Mouse (Mus musculus) megakaryocyte, embryonic 14.5 days (primary cell): ENCODE measurements around the gene Mrvi1. TPM values are rescaled to one million over a fixed set of nuclear protein-coding genes. Genes with fewer than 3 reads are reported as not detected.
"Not testable (repeated sequence)": the region's sequence is repeated elsewhere in the genome, so short reads cannot be mapped to it uniquely, and the experiment has no call there.

ENCODE experiments used
- H3K27me3 ChIP-seq: replicated peaks from 2 replicates; pipeline ENCODE3; 2012; ENCODE audit warnings: inconsistent platforms
- H3K36me3 ChIP-seq: replicated peaks from 2 replicates; pipeline ENCODE3; 2012; ENCODE audit warnings: low read length, inconsistent platforms, mixed read lengths
- H3K4me1 ChIP-seq: 2 replicates; pipeline ENCODE4 v1.6.1; 2012; ENCODE audit warnings: inconsistent platforms
- H3K4me3 ChIP-seq: replicated peaks from 2 replicates; pipeline ENCODE3; 2012; ENCODE audit warnings: moderate library complexity, mild to moderate bottlenecking, inconsistent platforms
- H3K9me3 ChIP-seq: 2 replicates; pipeline ENCODE4 v1.6.1; 2012; ENCODE audit warnings: inconsistent platforms
- FLI1 ChIP-seq: IDR thresholded peaks from 2 replicates; pipeline ENCODE4 v1.6.1; 2012; ENCODE audit warnings: low read length, inconsistent platforms, mixed read lengths
- GATA1 ChIP-seq: IDR thresholded peaks from 3 replicates; pipeline ENCODE4 v1.6.1; 2012; ENCODE audit warnings: mixed read lengths, low read length, inconsistent platforms, borderline replicate concordance
- polyA plus RNA-seq: library from polyadenylated mRNA; stranded (reverse); fragments of >175 nt; gene quantifications from 2 replicates; pipeline ENCODE4 v1.2.3, GENCODE M21; 2012; ENCODE audit warnings: low replicate concordance; ENCODE audit not compliant: insufficient read depth

Gene Mrvi1
- polyA plus RNA-seq, 1 experiment: 149 TPM

DNA sequence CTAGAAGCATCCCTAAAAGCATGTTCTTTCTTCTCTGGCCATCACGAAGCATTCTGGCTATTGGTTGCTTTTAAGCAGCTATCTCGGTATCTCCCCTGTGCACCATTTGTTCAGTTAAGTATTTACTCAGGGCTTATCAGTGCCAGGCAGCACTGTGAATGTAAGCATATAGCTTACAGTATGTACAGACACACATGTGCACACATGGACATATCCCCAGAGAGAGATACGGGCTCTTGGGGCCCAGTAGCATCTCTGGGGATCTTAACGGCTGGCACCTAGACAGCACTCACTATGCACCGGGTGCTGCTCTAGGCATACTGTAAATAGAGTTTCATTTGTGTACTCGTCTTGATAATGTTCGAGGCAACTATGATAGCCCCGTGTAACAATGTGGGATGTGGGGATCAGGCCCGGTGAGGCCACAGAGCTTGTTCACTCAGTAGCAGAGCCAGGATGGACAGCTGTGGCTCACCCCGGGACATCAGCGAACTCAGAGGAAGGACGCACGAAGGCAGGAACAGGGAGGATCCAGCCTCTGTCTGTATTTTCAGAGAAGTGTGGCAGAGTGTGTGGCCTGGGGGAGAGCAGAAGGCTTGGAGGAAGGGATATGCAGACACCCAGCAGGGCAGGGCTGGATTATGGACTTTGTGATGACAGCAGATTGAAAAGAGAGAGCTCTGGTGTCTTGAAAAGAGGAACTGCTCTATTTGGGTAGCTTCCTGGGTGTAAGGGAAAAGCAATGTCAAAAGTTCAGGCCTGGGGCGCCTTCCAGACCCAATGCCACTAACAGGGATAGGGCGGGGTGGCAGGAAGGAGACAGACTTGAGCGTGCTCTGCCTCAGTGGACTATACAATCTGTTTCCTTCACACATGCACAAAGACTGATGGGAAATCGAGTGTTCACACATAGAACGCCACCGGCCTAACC lies 61.7 kb downstream of the Mrvi1 start:
- H3K36me3 ChIP-seq: peaks cover 97% of the 10 kb centered on the region
- TF ChIP-seq FLI1 (no peak), GATA1 (no peak)
- H3K4me1 ChIP-seq: peaks cover 96% of the 10 kb centered on the region
- H3K27me3 ChIP-seq: no peaks in the 10 kb centered on the region
- peak overlapping the region; percentile 85 for H3K4me3 ChIP-seq
- H3K9me3 ChIP-seq: no peaks in the 10 kb centered on the region

DNA sequence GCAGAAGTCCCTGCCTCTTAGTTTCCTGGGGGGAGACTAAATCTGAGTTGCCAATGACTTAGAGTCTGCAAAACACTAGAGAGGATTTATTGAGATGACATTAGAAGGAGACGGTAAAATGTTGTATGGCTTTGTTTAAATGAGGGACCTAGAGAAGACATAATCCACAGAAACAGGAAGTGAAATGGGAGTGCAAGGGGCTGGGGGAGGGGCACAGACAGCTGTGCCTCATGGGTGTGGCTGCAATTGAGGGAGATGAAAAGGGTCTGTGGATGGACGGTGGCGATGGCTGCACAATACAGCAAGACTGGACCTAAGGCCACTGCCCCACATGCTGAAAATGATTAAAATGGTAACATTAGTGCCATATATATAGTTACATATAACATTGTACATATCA lies 62.5 kb downstream of the Mrvi1 start:
- no peak for TF ChIP-seq FLI1
- Histone ChIP-seq H3K4me1 (peaks cover 93% of the 10 kb centered on the region), H3K27me3 (no peaks in the 10 kb centered on the region), H3K36me3 (peaks cover 96% of the 10 kb centered on the region), H3K9me3 (no peaks in the 10 kb centered on the region), H3K4me3 (peak overlapping the region; percentile 80)

DNA sequence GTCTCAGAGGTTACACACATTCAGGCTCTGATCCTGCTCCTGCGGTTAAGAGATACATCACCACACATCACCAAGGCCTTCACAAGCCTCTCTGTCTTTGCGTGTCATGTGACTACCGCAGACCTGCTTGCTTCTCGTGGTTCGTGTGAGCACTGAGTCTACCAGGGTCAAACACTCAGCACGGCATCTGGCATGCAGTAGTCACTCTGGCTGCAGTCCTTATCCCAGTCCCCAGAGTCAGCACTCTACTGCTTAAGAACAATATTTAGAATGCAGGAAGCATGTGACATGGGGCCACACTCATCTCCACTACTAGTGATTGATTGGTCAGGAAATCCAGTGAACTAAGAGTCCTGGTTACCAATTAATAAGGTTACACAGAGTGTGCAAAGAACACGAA lies 66.3 kb downstream of the Mrvi1 start:
- peaks cover 91% of the 10 kb centered on the region for H3K4me1 ChIP-seq
- peak overlapping the region; percentile 70 for H3K4me3 ChIP-seq
- TF ChIP-seq GATA1: no peak

DNA sequence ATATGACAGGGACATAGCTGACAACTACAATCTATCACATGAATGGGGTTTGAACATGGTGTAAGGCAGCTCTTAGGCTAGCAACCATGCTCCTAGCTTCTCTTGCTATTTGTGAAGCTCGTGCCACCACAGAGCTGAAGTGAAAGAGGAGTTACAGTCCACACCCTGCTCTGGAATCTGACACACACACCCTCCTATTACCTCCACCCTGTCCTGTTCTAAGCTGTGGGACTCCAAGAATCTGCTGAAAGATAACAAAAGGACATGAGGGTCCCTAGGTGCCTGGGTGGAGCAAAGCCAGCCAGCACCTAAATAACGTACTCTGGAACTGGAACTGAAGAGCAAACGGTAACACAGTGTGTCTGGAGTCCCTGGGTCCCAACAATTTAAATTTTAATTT lies 67.7 kb downstream of the Mrvi1 start:
- TF ChIP-seq GATA1: no peak
- TF ChIP-seq FLI1: no peak
- peaks cover 96% of the 10 kb centered on the region for H3K36me3 ChIP-seq
- H3K4me1 ChIP-seq: peaks cover 91% of the 10 kb centered on the region
- no peaks in the 10 kb centered on the region for H3K9me3 ChIP-seq
- H3K27me3 ChIP-seq: no peaks in the 10 kb centered on the region
- no peak overlapping the region for H3K4me3 ChIP-seq

More for the DNA sequence above, 66.3 kb downstream of the Mrvi1 start:
- peaks cover 96% of the 10 kb centered on the region for H3K36me3 ChIP-seq
- no peaks in the 10 kb centered on the region for H3K27me3 ChIP-seq
- H3K9me3 ChIP-seq: no peaks in the 10 kb centered on the region

DNA sequence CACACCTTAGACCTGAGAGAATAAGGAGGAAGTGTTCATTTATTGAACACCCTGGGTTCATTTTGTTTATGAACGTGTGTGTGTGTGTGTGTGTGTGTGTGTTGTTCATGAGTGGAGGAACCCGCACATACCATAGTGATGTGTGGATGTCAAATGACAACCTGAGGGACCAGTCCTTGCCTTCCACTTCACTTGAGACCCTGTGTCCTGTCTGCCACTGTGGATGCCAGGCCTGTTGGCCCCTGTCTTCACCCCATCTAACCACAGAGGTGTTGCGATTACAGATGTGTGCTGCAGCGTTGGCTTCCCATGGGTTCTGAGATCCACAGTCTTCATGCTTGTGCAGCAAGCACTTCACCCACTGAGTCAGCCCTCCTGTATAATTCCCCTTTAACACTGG lies 68.5 kb downstream of the Mrvi1 start:
- Histone ChIP-seq H3K36me3 (peaks cover 96% of the 10 kb centered on the region), H3K27me3 (no peaks in the 10 kb centered on the region), H3K4me1 (peaks cover 84% of the 10 kb centered on the region), H3K4me3 (no peak overlapping the region), H3K9me3 (no peaks in the 10 kb centered on the region)
- TF ChIP-seq GATA1: no peak
- no peak for TF ChIP-seq FLI1

DNA sequence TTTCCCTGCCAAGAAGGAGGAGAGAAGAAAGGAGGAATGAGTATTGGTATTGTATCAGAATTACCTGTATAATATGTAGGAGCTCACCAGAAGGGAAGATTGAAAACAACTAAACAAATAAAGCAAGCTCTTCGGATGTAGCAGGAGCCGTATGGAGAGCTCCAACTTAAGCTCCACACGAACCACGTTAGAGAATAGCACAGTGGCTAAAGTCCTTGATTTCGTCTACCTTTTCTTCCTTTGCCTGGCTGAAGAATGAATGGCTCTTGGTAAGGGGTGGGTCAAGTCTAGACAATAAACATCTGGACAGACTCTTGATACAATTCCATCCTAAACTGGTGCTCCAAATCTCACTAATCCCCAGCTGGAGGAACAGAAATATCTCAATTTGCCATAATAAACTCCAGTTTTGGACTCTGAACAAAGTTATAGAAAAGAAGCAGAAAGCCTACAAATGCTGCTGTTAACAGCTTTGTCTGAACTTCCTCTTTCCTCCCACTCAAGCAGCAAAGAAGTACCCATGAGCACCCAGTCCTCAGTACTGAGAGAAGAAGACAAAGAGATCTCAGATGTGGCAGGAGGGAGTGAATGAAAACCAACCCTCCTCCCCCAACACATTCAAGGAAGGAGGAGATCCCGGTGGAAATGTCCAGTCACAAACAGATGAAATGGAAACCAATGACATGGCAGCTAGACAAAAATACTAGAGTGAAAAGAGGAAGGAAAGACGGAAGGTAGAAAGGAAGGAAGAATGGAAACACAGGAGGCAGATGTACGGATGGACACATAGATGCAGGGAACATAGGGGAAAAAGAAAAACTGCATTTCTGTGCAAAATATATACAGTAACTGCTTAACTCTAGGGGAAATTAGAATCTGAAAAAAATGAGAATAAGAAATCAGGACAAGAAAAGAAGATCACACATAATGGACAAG lies 73.8 kb downstream of the Mrvi1 start:
- Histone ChIP-seq H3K9me3 (no peaks in the 10 kb centered on the region), H3K27me3 (no peaks in the 10 kb centered on the region), H3K4me3 (no peak overlapping the region), H3K4me1 (peaks cover 90% of the 10 kb centered on the region), H3K36me3 (peaks cover 100% of the 10 kb centered on the region)
- TF ChIP-seq GATA1 (no peak), FLI1 (no peak)

DNA sequence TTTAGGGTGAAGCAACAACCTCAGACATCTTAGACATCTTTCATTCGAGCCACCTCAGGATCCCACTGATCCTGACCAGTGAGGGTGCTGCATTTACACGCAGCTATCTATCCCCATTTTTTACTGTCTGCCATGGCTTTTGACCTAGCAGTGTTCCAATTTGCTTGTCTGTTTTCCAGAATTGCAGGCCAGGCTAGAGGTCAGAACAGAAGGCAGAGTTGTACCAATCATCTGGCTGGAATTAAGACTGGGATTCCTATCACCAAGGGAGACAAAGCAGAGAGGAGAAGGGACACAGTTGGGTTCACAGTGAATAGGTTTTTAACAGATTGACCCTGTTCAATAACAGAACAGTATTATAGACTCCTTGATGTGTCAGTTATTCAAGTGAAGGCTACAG lies 75.7 kb downstream of the Mrvi1 start:
- TF ChIP-seq GATA1: no peak
- TF ChIP-seq FLI1: no peak
- peaks cover 100% of the 10 kb centered on the region for H3K36me3 ChIP-seq
- H3K4me1 ChIP-seq: peaks cover 91% of the 10 kb centered on the region
- no peak overlapping the region for H3K4me3 ChIP-seq
- H3K9me3 ChIP-seq: no peaks in the 10 kb centered on the region
- no peaks in the 10 kb centered on the region for H3K27me3 ChIP-seq

DNA sequence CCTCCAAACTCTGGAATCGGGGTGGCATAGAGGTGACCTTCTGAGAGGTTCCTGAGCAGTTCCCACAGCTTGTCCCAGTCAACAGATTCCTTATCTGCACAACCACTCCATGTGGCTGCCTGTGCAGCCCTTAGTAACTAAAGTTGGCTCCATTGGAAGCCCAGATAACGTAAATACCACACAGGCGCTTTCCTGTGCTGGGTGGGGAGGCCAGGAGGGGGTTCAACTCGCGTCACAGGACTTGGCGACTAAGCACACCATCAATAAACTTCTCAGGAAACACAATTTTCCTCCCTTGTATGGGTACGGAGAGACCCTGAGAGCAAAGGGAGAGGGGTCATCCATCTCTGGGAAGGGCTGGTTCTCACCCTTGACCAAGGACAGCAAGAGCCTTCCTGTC lies 79.0 kb downstream of the Mrvi1 start:
- TF ChIP-seq FLI1: no peak
- no peak for TF ChIP-seq GATA1
- Histone ChIP-seq H3K9me3 (no peaks in the 10 kb centered on the region), H3K36me3 (peaks cover 100% of the 10 kb centered on the region), H3K4me3 (peak overlapping the region; percentile 47), H3K4me1 (peaks cover 89% of the 10 kb centered on the region), H3K27me3 (no peaks in the 10 kb centered on the region)

DNA sequence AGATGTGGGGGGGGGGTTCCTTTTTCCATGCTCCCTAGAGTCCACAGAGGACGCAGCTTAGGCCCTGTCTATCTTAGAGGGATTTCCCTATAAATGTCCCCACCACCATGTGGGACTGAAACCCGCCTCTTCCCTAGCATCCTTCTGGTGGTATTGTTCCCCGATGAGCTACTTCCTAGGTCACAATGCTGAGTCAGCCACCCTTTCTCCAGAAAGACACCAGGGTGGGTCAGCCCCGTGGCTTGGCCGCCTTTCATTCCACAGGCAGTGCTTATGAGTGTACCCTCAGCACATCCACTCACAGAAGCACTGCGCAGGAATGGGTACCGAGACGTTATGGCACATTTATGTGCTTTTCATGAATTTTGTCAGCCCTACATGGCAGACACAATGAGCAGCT lies 85.1 kb downstream of the Mrvi1 start:
- Histone ChIP-seq H3K4me3 (no peak overlapping the region), H3K9me3 (no peaks in the 10 kb centered on the region), H3K4me1 (peaks cover 74% of the 10 kb centered on the region), H3K27me3 (no peaks in the 10 kb centered on the region), H3K36me3 (peaks cover 100% of the 10 kb centered on the region)
- TF ChIP-seq FLI1 (no peak), GATA1 (no peak)

DNA sequence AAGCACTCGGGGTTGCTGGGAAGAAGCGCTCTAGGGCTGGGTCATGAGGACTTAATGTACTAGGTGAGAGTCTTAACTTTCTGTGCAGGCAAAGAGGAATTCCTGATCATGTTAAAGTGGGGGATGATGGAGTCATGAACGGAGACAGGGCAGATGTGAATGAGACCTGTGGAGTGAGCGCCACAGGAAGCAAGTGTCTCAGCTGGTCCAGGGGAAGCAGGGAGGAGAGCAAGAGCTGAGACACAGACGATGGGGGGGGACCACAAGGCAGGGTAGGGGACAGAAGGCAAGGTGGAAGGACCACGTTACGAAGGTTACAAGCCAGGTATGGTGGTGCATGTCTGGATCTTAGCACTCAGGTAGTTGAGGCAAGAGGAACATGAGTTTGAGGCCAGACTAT lies 85.8 kb downstream of the Mrvi1 start:
- Histone ChIP-seq H3K4me3 (peak overlapping the region; percentile 35), H3K4me1 (peaks cover 70% of the 10 kb centered on the region), H3K27me3 (no peaks in the 10 kb centered on the region), H3K36me3 (peaks cover 100% of the 10 kb centered on the region), H3K9me3 (no peaks in the 10 kb centered on the region)
- no peak for TF ChIP-seq GATA1
- no peak for TF ChIP-seq FLI1

DNA sequence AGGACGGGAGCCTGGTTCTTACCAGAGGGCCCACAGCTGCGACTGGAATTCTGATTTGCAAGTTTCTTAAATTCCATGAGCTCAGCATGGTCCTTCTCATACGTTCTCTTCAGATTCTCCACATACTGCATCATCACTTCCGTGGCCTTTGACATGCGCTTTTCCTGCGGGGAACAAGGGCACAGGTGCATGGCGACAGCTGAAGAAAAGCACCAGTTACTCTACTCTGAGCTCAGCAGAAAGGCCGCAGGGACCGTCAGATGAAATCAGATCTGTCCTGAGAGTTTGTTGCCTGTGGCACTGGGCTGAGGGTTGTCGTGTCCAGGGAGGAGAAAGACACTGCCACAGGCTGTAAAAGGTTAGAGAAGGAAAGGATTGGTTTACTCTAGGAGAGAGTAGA lies 86.5 kb downstream of the Mrvi1 start:
- not testable (repeated sequence) for H3K27me3 ChIP-seq, H3K9me3 ChIP-seq, H3K4me3 ChIP-seq
- Histone ChIP-seq H3K36me3 (peaks cover 100% of the 10 kb centered on the region), H3K4me1 (peaks cover 70% of the 10 kb centered on the region)
